Mouse (Mus musculus) regulatory T cell (primary cell): ENCODE measurements at regions not wholly inside any gene's neighbourhood (a gene's known extent, or its start where the extent isn't known, plus 50 kb on each side); places are given as distances from the start of the nearest gene placed in this dataset.

Experiments used
- in situ Hi-C: fragments of 300-600 bp; cut with MboI, MseI; formaldehyde crosslinking; loops from one replicate; pipeline ENCODE4 v1.15.1; 2025; ENCODE audit warnings: high pct_unique_total_duplicates

GRCm38 (mm10) chr11:110715300-110715699 lies 252.5 kb upstream of the Kcnj16 start:
- in situ Hi-C loops = no loop called here

GRCm38 (mm10) chr11:110716369-110716768 lies 251.5 kb upstream of the Kcnj16 start:
- in situ Hi-C loops = no loop called here

- in situ Hi-C loops = no loop called here
Observed at GRCm38 (mm10) chr11:110722701-110723100, 245.1 kb upstream of the Kcnj16 start.

- in situ Hi-C loops = no loop called here
Observed at GRCm38 (mm10) chr11:110723971-110724370, 243.9 kb upstream of the Kcnj16 start.

GRCm38 (mm10) chr11:110727357-110727961 lies 240.4 kb upstream of the Kcnj16 start:
- in situ Hi-C loops = no loop called here

GRCm38 (mm10) chr11:110731510-110731909 lies 236.3 kb upstream of the Kcnj16 start:
- in situ Hi-C loops = no loop called here

- in situ Hi-C loops = no loop called here
Observed at GRCm38 (mm10) chr11:110774128-110774527, 193.7 kb upstream of the Kcnj16 start.

GRCm38 (mm10) chr11:110781492-110782276 lies 186.1 kb upstream of the Kcnj16 start:
- in situ Hi-C loops = no loop called here

- in situ Hi-C loops = no loop called here
Observed at GRCm38 (mm10) chr11:110789537-110789936, 178.3 kb upstream of the Kcnj16 start.

GRCm38 (mm10) chr11:110799887-110800578 lies 167.8 kb upstream of the Kcnj16 start:
- in situ Hi-C loops = no loop called here

- in situ Hi-C loops = no loop called here
Observed at GRCm38 (mm10) chr11:110802013-110802412, 165.8 kb upstream of the Kcnj16 start.

GRCm38 (mm10) chr11:110804079-110804478 lies 163.8 kb upstream of the Kcnj16 start:
- in situ Hi-C loops = no loop called here

GRCm38 (mm10) chr11:110813137-110813536 lies 154.7 kb upstream of the Kcnj16 start:
- in situ Hi-C loops = no loop called here

GRCm38 (mm10) chr11:110814732-110815131 lies 153.1 kb upstream of the Kcnj16 start:
- in situ Hi-C loops = no loop called here

- in situ Hi-C loops = no loop called here
Observed at GRCm38 (mm10) chr11:110815206-110815605, 152.6 kb upstream of the Kcnj16 start.

- in situ Hi-C loops = no loop called here
Observed at GRCm38 (mm10) chr11:110828584-110828983, 139.2 kb upstream of the Kcnj16 start.

GRCm38 (mm10) chr11:110836688-110837087 lies 131.1 kb upstream of the Kcnj16 start:
- in situ Hi-C loops = no loop called here

GRCm38 (mm10) chr11:110839316-110839715 lies 128.5 kb upstream of the Kcnj16 start:
- in situ Hi-C loops = no loop called here

GRCm38 (mm10) chr11:110868319-110868718 lies 99.5 kb upstream of the Kcnj16 start:
- in situ Hi-C loops = no loop called here

GRCm38 (mm10) chr11:110870133-110870532 lies 97.7 kb upstream of the Kcnj16 start:
- in situ Hi-C loops = no loop called here

GRCm38 (mm10) chr11:110874626-110875025 lies 93.2 kb upstream of the Kcnj16 start:
- in situ Hi-C loops = no loop called here

GRCm38 (mm10) chr11:110880971-110881370 lies 86.9 kb upstream of the Kcnj16 start:
- in situ Hi-C loops = no loop called here
